Mouse (Mus musculus): ENCODE measurements around the gene Col16a1. TPM values are rescaled to one million over a fixed set of nuclear protein-coding genes. Genes with fewer than 3 reads are reported as not detected.

Col16a1 gene
- total and polyA plus RNA-seq, 2 experiments from 2014 or later: 9.9 to 21.6 TPM

GRCm38 (mm10) chr4:130130082-130130481, 82.4 kb downstream of the Col16a1 start:
- H3K4me1 ChIP-seq (ENCODE audit: control insufficient read depth, insufficient read depth): no peaks in the 10 kb centered on the region
- H3K9ac ChIP-seq (replicated peaks; ENCODE audit: low read depth, low read length): no peak overlapping the region
- no peak overlapping the region for H3K27ac ChIP-seq (ENCODE audit: low read depth)
- TF ChIP-seq EP300 (IDR thresholded peaks at IDR 0.05; ENCODE audit: low read depth): no peak
- no peaks in the 10 kb centered on the region for H3K27me3 ChIP-seq (ENCODE audit: control insufficient read depth, insufficient read depth, low read length)
- no peaks in the 10 kb centered on the region for H3K9me3 ChIP-seq (replicated peaks; ENCODE audit: control insufficient read depth, low read length)
- peaks cover 35% of the 10 kb centered on the region for H3K36me3 ChIP-seq (replicated peaks; ENCODE audit: control insufficient read depth, insufficient read depth, low read length)
- no peak overlapping the region for H3K4me2 ChIP-seq (ENCODE audit: low read depth, low read length)
- DNase-seq (ENCODE audit: low spot score) (no peak), ATAC-seq (ENCODE audit: insufficient read depth, low read depth) (no peak)
- WGBS: 84% methylated on average over 10 of the region's 10 CpGs
- no peak overlapping the region for H3K4me3 ChIP-seq (ENCODE audit: low read depth, low read length)

- 63% methylated on average over 13 of the region's 13 CpGs for WGBS
- peaks cover 28% of the 10 kb centered on the region for H3K36me3 ChIP-seq (replicated peaks; ENCODE audit: control insufficient read depth, insufficient read depth, low read length)
- H3K27ac ChIP-seq (ENCODE audit: low read depth): no peak overlapping the region
- ATAC-seq (ENCODE audit: insufficient read depth, low read depth): no peak
- no peaks in the 10 kb centered on the region for H3K4me1 ChIP-seq (ENCODE audit: control insufficient read depth, insufficient read depth)
- no peak for DNase-seq (ENCODE audit: low spot score)
- H3K9me3 ChIP-seq (replicated peaks; ENCODE audit: control insufficient read depth, low read length): no peaks in the 10 kb centered on the region
- H3K9ac ChIP-seq (replicated peaks; ENCODE audit: low read depth, low read length): no peak overlapping the region
- H3K4me2 ChIP-seq (ENCODE audit: low read depth, low read length): no peak overlapping the region
- H3K4me3 ChIP-seq (ENCODE audit: low read depth, low read length): no peak overlapping the region
- TF ChIP-seq CTCF (IDR thresholded peaks at IDR 0.05; ENCODE audit: low read depth) (no peak), EP300 (IDR thresholded peaks at IDR 0.05; ENCODE audit: low read depth) (no peak)
- no peaks in the 10 kb centered on the region for H3K27me3 ChIP-seq (ENCODE audit: control insufficient read depth, insufficient read depth, low read length)
These were observed 83.2 kb downstream of the Col16a1 start for GRCm38 (mm10) chr4:130130641-130131350.

DNA sequence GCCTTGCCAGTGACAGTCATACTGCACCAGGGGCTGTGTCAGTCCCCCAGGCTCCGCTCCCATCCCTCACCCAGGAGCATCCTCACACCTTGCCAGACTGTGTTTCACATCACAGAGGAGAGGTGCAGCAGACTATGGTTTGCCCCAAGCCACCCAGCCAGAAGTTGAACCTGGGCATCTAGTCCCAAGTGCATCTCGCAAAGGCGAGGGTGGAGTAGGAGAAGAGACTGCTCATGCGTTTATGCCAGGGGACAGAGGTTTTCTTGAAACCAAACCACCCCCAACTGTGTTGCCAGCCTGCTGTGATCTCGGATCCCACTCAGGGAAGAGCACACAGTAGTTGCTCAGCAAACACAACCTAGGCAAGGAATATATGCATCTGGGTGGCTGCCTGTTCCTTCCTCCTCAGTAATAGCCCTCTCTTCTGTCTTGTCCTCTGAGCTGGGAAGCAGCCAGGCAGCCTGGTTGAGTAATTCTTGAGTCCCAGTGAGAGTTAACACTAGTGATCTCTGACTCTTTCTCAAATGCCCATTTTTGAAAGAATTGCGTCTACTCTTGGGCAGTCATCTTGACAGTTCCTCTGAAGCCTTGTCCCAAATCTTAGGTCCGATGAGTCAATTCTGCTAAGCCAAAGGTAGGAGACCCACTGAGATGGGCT, 83.9 kb downstream of the Col16a1 start:
- Histone ChIP-seq H3K27me3 (ENCODE audit: control insufficient read depth, insufficient read depth, low read length) (peaks cover 4% of the 10 kb centered on the region; the same call in 1 of the 2 replicates), H3K9ac (replicated peaks; ENCODE audit: low read depth, low read length) (no peak overlapping the region), H3K36me3 (replicated peaks; ENCODE audit: control insufficient read depth, insufficient read depth, low read length) (peaks cover 20% of the 10 kb centered on the region), H3K4me1 (ENCODE audit: control insufficient read depth, insufficient read depth) (no peaks in the 10 kb centered on the region), H3K9me3 (replicated peaks; ENCODE audit: control insufficient read depth, low read length) (no peaks in the 10 kb centered on the region), H3K4me3 (ENCODE audit: low read depth, low read length) (no peak overlapping the region), H3K4me2 (ENCODE audit: low read depth, low read length) (no peak overlapping the region), H3K27ac (ENCODE audit: low read depth) (no peak overlapping the region)
- 92% methylated on average over 7 of the region's 7 CpGs for WGBS
- no peak for TF ChIP-seq CTCF (IDR thresholded peaks at IDR 0.05; ENCODE audit: low read depth)
- TF ChIP-seq EP300 (IDR thresholded peaks at IDR 0.05; ENCODE audit: low read depth): no peak
- no peak for DNase-seq (ENCODE audit: low spot score)
- ATAC-seq (ENCODE audit: insufficient read depth, low read depth): no peak

DNA sequence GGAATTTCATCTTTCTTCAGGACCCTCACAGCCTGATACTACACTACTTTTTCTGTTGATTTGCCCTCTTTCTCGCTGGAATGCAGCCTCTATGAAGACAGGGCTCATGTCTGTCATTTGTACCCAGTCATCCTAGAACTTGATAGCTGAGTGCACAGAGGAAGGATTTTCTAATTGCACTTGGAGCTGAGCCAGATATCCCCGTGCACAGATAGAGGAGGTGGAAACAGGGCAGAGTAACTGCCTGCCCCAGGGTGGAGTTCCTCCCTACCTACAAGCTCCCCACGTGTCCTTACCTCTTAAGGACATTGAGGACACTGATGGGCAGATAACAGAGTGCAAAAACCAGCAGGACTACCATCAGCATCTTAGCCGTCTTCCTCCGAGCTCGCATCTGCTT, 85.8 kb downstream of the Col16a1 start:
- DNase-seq (ENCODE audit: low spot score): no peak

DNA sequence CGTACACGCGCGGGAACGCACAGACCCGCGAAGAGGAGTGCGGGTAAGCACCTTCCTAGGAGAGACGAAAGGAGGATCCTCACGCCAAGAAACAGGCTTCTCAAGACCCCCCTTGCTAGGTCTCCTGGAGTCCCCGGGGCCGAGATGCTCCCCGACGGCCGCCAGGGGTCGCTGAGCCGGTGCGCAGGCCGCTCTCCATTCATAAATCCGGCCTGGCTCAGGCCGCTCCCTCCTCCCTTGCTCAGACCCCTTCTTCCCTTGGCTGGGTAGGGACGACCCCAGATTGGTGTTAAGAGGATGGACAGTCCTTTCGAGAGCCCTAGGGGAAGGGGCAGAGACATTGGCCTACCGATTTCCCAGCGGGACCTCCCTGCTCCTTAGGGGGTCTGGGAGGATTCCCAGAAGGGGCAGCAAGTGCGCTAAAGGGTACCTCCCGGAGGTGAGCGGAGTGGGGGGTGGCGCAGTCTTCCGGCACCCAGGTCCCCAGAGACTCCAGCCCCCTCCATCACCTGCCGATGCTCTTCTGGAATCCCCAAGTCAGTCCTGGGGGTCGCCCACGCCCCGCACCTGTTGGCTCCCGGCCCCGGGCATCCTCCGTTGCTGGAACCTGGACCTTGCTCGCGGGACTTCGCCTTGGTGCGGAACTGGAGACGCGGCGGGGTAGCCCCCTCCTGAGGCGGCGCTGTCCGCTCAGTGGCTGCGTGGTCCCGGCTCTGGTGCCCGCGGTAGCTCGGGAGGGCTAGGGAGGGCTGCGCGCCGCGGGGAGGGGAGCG, 91.0 kb downstream of the Col16a1 start:
- H3K36me3 ChIP-seq (replicated peaks; ENCODE audit: control insufficient read depth, insufficient read depth, low read length): no peaks in the 10 kb centered on the region
- no peak overlapping the region for H3K27ac ChIP-seq (ENCODE audit: low read depth)
- ATAC-seq (ENCODE audit: insufficient read depth, low read depth): peak; percentile 80
- 2% methylated on average over 54 of the region's 57 CpGs for WGBS
- no peak overlapping the region for H3K9ac ChIP-seq (replicated peaks; ENCODE audit: low read depth, low read length)
- DNase-seq (ENCODE audit: low spot score): peak; percentile 42
- peaks cover 45% of the 10 kb centered on the region for H3K27me3 ChIP-seq (ENCODE audit: control insufficient read depth, insufficient read depth, low read length)
- TF ChIP-seq EP300 (IDR thresholded peaks at IDR 0.05; ENCODE audit: low read depth): no peak
- TF ChIP-seq CTCF (IDR thresholded peaks at IDR 0.05; ENCODE audit: low read depth): peak; percentile 89
- H3K9me3 ChIP-seq (replicated peaks; ENCODE audit: control insufficient read depth, low read length): no peaks in the 10 kb centered on the region
- peak overlapping the region; percentile 36 for H3K4me3 ChIP-seq (ENCODE audit: low read depth, low read length)
- peaks cover 6% of the 10 kb centered on the region for H3K4me1 ChIP-seq (ENCODE audit: control insufficient read depth, insufficient read depth)
- H3K4me2 ChIP-seq (ENCODE audit: low read depth, low read length): peak overlapping the region; percentile 48

More for the DNA sequence above, 85.8 kb downstream of the Col16a1 start:
- ATAC-seq (ENCODE audit: insufficient read depth, low read depth): no peak
- Histone ChIP-seq H3K4me1 (ENCODE audit: control insufficient read depth, insufficient read depth) (no peaks in the 10 kb centered on the region), H3K4me2 (ENCODE audit: low read depth, low read length) (no peak overlapping the region), H3K9me3 (replicated peaks; ENCODE audit: control insufficient read depth, low read length) (no peaks in the 10 kb centered on the region), H3K27ac (ENCODE audit: low read depth) (no peak overlapping the region), H3K36me3 (replicated peaks; ENCODE audit: control insufficient read depth, insufficient read depth, low read length) (peaks cover 2% of the 10 kb centered on the region), H3K9ac (replicated peaks; ENCODE audit: low read depth, low read length) (no peak overlapping the region), H3K4me3 (ENCODE audit: low read depth, low read length) (no peak overlapping the region), H3K27me3 (ENCODE audit: control insufficient read depth, insufficient read depth, low read length) (peaks cover 17% of the 10 kb centered on the region)
- 42% methylated on average over 6 of the region's 6 CpGs for WGBS
- TF ChIP-seq EP300 (IDR thresholded peaks at IDR 0.05; ENCODE audit: low read depth): no peak
- no peak for TF ChIP-seq CTCF (IDR thresholded peaks at IDR 0.05; ENCODE audit: low read depth)
